In the genomic region with DNA sequence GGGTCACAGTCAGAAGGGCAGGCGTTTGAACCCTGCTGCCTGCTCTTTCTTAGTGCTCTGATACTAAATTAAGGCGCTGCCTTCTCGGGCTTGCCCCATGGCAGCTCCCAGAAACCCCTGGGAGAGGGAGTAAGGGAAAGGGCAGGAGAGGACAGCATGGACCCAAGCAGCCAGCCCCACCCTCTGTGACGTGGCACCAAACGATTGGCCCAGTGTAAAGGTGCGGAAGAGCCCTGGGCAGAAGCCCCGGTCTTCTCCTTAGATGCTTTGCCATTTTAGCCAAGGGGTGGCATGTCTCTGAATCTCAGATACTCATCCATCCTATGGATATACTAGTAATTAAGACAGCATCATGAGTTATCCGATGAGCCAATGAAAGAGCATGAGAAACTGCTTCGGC, we compare ENCODE assay signal across 9 mouse cellular contexts. TPM values are rescaled to one million over a fixed set of nuclear protein-coding genes. Genes with fewer than 3 reads are reported as not detected.
DNase-seq lines count a peak whose midpoint lies in the region; ATAC-seq and TF ChIP-seq lines count a peak whose summit lies in the region.
"Had no signal": no experiment of that assay in that cellular context is flagged by ENCODE, and none has a peak within 500 bp of the region (broad histone marks: within the 10 kb centered on the region; RNA-seq: fewer than 3 reads in every experiment).

No protein-coding gene starts in this region.

- no peaks in the 10 kb centered on the region for H3K9me3 ChIP-seq in liver, embryonic 12.5 days (replicated peaks)
- H3K9me3 ChIP-seq in hindbrain, embryonic 12.5 days (replicated peaks): no peaks in the 10 kb centered on the region
- no peaks in the 10 kb centered on the region for H3K9me3 ChIP-seq in neural tube, embryonic 12.5 days

- H3K36me3 ChIP-seq in liver, embryonic 12.5 days: no peaks in the 10 kb centered on the region
- H3K36me3 ChIP-seq in hindbrain, embryonic 12.5 days: no peaks in the 10 kb centered on the region
- H3K36me3 ChIP-seq in neural tube, embryonic 12.5 days: no peaks in the 10 kb centered on the region
- H3K36me3 ChIP-seq in thymus, adult 2 months (ENCODE audit: control insufficient read depth, insufficient read depth, low read length): no peaks in the 10 kb centered on the region

- no peaks in the 10 kb centered on the region; the same call in 1 of the 2 replicates for H3K4me1 ChIP-seq in liver, embryonic 12.5 days
- peaks cover 27% of the 10 kb centered on the region for H3K4me1 ChIP-seq in hindbrain, embryonic 12.5 days
- H3K4me1 ChIP-seq in neural tube, embryonic 12.5 days: peaks cover 24% of the 10 kb centered on the region
- H3K4me1 ChIP-seq in thymus, adult 2 months (replicated peaks; ENCODE audit: control insufficient read depth, insufficient read depth, low read length): no peaks in the 10 kb centered on the region

- TF ChIP-seq POLR2A in thymus, adult 2 months (IDR thresholded peaks at IDR 0.05; ENCODE audit: control insufficient read depth, extremely low read depth, insufficient read depth, low read length, poor library complexity): no peak

- ATAC-seq in liver, embryonic 12.5 days: no peak
- no peak for ATAC-seq in hindbrain, embryonic 12.5 days (ENCODE audit: low FRiP score)
- peak; percentile 61; the same call in 1 of the 2 replicates for ATAC-seq in neural tube, embryonic 12.5 days (ENCODE audit: low FRiP score, low read depth)

- no peak overlapping the region for H3K9ac ChIP-seq in liver, embryonic 12.5 days
- H3K9ac ChIP-seq in hindbrain, embryonic 12.5 days: no peak overlapping the region
- no peak overlapping the region for H3K9ac ChIP-seq in neural tube, embryonic 12.5 days

- TF ChIP-seq CTCF in thymus, adult 2 months (IDR thresholded peaks at IDR 0.05; ENCODE audit: borderline replicate concordance, control insufficient read depth, extremely low read depth, insufficient read depth, low read length, poor library complexity): no peak

- H3K4me2 ChIP-seq in liver, embryonic 12.5 days: no peak overlapping the region
- 0 out of 2 replicates have a peak overlapping the region, but pooled peaks have one; percentile 9 for H3K4me2 ChIP-seq in hindbrain, embryonic 12.5 days (replicated peaks)
- peak overlapping the region; percentile 36 for H3K4me2 ChIP-seq in neural tube, embryonic 12.5 days (replicated peaks)

- 23% methylated on average over 9 of the region's 9 CpGs for WGBS in liver, embryonic 12.5 days (ENCODE audit: insufficient replicate concordance)
- WGBS in hindbrain, embryonic 12.5 days: 27% methylated on average over 9 of the region's 9 CpGs
- 33% methylated on average over 9 of the region's 9 CpGs for WGBS in neural tube, embryonic 12.5 days
- 45% methylated on average over 9 of the region's 9 CpGs for WGBS in thymus, adult 2 months

- H3K27ac ChIP-seq in liver, embryonic 12.5 days: no peak overlapping the region
- no peak overlapping the region for H3K27ac ChIP-seq in hindbrain, embryonic 12.5 days
- no peak overlapping the region for H3K27ac ChIP-seq in neural tube, embryonic 12.5 days
- no peak overlapping the region for H3K27ac ChIP-seq in thymus, adult 2 months (ENCODE audit: control insufficient read depth, insufficient read depth, low read length)

- intact Hi-C loops in left cerebral cortex, postnatal 10 days (cut with DNase I): no loop called here

- H3K4me3 ChIP-seq in liver, embryonic 12.5 days: no peak overlapping the region
- no peak overlapping the region for H3K4me3 ChIP-seq in hindbrain, embryonic 12.5 days
- no peak overlapping the region for H3K4me3 ChIP-seq in neural tube, embryonic 12.5 days
- no peak overlapping the region for H3K4me3 ChIP-seq in thymus, adult 2 months (ENCODE audit: control insufficient read depth, insufficient read depth, low read length)

- peaks cover 65% of the 10 kb centered on the region for H3K27me3 ChIP-seq in liver, embryonic 12.5 days (replicated peaks)
- H3K27me3 ChIP-seq in hindbrain, embryonic 12.5 days: no peaks in the 10 kb centered on the region
- no peaks in the 10 kb centered on the region for H3K27me3 ChIP-seq in neural tube, embryonic 12.5 days (replicated peaks)
- peaks cover 3% of the 10 kb centered on the region; the same call in 1 of the 2 replicates for H3K27me3 ChIP-seq in thymus, adult 2 months (ENCODE audit: control insufficient read depth, insufficient read depth, low read length)

- peak; percentile 33 for DNase-seq in liver
- peak; percentile 58 for DNase-seq in embryo, embryonic 9.5 days (ENCODE audit: extremely low spot score)
- DNase-seq in left cerebral cortex, postnatal 10 days (ENCODE audit: extremely low spot score in 1 of 2, low spot score in 2 of 2): no peak
- DNase-seq in thymus, adult 2 months: no peak
- DNase-seq: thymus, postnatal 14 days had no signal

RNA-seq across cellular contexts. Expression of a gene that starts 21.3 kb away (rescaled TPM):
- 2.5 and 2.7 TPM in 2 replicates for polyA plus RNA-seq in liver, embryonic 12.5 days (2016; fragmentation: Nextera tagmentation; extraction: Ambion mirVana)
- polyA plus RNA-seq in hindbrain, embryonic 12.5 days (2016; fragmentation: Nextera tagmentation; extraction: Ambion mirVana): 128 and 131 TPM in 2 replicates
- 122 and 129 TPM in 2 replicates for polyA plus RNA-seq in neural tube, embryonic 12.5 days (2016; fragmentation: Nextera tagmentation; extraction: Ambion mirVana)
- 10 to 100 TPM; 54.2 to 58.0 TPM for total RNA-seq in left cerebral cortex, postnatal 10 days (2021)
- 6.1 and 6.6 TPM in 2 replicates for polyA plus RNA-seq in thymus, adult 2 months (2012; rRNA removed)

RNA-seq across cellular contexts. Expression of a gene that starts 58.0 kb away (rescaled TPM):
- polyA plus RNA-seq in liver, embryonic 12.5 days (2016; fragmentation: Nextera tagmentation; extraction: Ambion mirVana): 0.42 and 0.69 TPM in 2 replicates
- polyA plus RNA-seq in hindbrain, embryonic 12.5 days (2016; fragmentation: Nextera tagmentation; extraction: Ambion mirVana): not detected in 2 replicates
- not detected in 2 replicates for polyA plus RNA-seq in neural tube, embryonic 12.5 days (2016; fragmentation: Nextera tagmentation; extraction: Ambion mirVana)
- not detected for total RNA-seq in left cerebral cortex, postnatal 10 days (2021)
- polyA plus RNA-seq in thymus, adult 2 months (2012; rRNA removed): 1.2 and 1.8 TPM in 2 replicates
- polyA plus RNA-seq: embryonic facial prominence, embryonic 14.5 days had no signal

RNA-seq across cellular contexts. Expression of a gene that starts 59.3 kb away (rescaled TPM):
- 783 and 814 TPM in 2 replicates for polyA plus RNA-seq in liver, embryonic 12.5 days (2016; fragmentation: Nextera tagmentation; extraction: Ambion mirVana)
- 728 and 823 TPM in 2 replicates for polyA plus RNA-seq in hindbrain, embryonic 12.5 days (2016; fragmentation: Nextera tagmentation; extraction: Ambion mirVana)
- 884 and 947 TPM in 2 replicates for polyA plus RNA-seq in neural tube, embryonic 12.5 days (2016; fragmentation: Nextera tagmentation; extraction: Ambion mirVana)
- 100 to 1,000 TPM; 685 to 725 TPM for total RNA-seq in left cerebral cortex, postnatal 10 days (2021)
- 2,836 and 2,976 TPM in 2 replicates for polyA plus RNA-seq in thymus, adult 2 months (2012; rRNA removed)

Comparison
In these comparisons a context has a peak if more than half of its experiments do, and no peak if none do; other contexts are left out.
1. DNase-seq: peak in liver (single experiment) and embryo, embryonic 9.5 days (single experiment); none in left cerebral cortex, postnatal 10 days (0 of 2) and thymus, adult 2 months (single experiment).
2. RNA of a gene that starts 21.3 kb away (polyA plus RNA-seq): 122 to 129 TPM in neural tube, embryonic 12.5 days and 128 to 131 TPM in hindbrain, embryonic 12.5 days; 6.1 to 6.6 TPM in thymus, adult 2 months and 2.5 to 2.7 TPM in liver, embryonic 12.5 days; every median in the first group is over 10 times any median in the second.